Mouse (Mus musculus) heart, embryonic 13.5 days (tissue): Measurements from ENCODE around the gene Gm12394. TPM values are rescaled to one million over a fixed set of nuclear protein-coding genes. Genes with fewer than 3 reads are reported as not detected.
"Not testable (repeated sequence)": the region's sequence is repeated elsewhere in the genome, so short reads cannot be mapped to it uniquely, and the experiment has no call there.

Source experiments
- ATAC-seq: fragments of 200-750 bp; cut with Nextera tagmentation; 2 replicates; pipeline ENCODE4 v1.8.0; 2017; ENCODE audit warnings: moderate TSS enrichment; ENCODE audit not compliant: insufficient number of reproducible peaks, low FRiP score, low TSS enrichment; ENCODE audit errors: extremely low read depth
- H3K27ac ChIP-seq: fragments of 300-500 bp; sonication (generic); replicated peaks from 2 replicates; pipeline ENCODE4 v1.5.1; 2015; ENCODE audit warnings: moderate library complexity, mild to moderate bottlenecking, inconsistent platforms
- H3K27me3 ChIP-seq: fragments of 300-500 bp; sonication (generic); replicated peaks from 2 replicates; pipeline ENCODE4 v1.6.1; 2015; ENCODE audit warnings: mild to moderate bottlenecking, inconsistent platforms
- H3K36me3 ChIP-seq: fragments of 300-500 bp; sonication (generic); 2 replicates; pipeline ENCODE4 v1.6.1; 2015; ENCODE audit warnings: mild to moderate bottlenecking, inconsistent platforms
- H3K4me1 ChIP-seq: fragments of 300-500 bp; sonication (generic); 2 replicates; pipeline ENCODE4 v1.6.1; 2015; ENCODE audit warnings: inconsistent platforms
- H3K4me2 ChIP-seq: fragments of 300-500 bp; sonication (generic); 2 replicates; pipeline ENCODE4 v1.6.1; 2015; ENCODE audit warnings: inconsistent platforms, mild to moderate bottlenecking, moderate library complexity
- H3K4me3 ChIP-seq: fragments of 300-500 bp; sonication (generic); 2 replicates; pipeline ENCODE4 v1.5.1; 2015; ENCODE audit warnings: moderate library complexity, mild to moderate bottlenecking, inconsistent platforms
- H3K9ac ChIP-seq: fragments of 300-500 bp; sonication (generic); 2 replicates; pipeline ENCODE4 v1.6.1; 2015; ENCODE audit warnings: inconsistent platforms, mild to moderate bottlenecking, moderate library complexity
- H3K9me3 ChIP-seq: fragments of 300-500 bp; sonication (generic); 2 replicates; pipeline ENCODE4 v1.6.1; 2016; ENCODE audit warnings: inconsistent platforms
- WGBS: fragments of 180-500 bp; shearing (Covaris S2); methylation state at CpG from one replicate; pipeline ENCODE4 v1.1.7; 2015; ENCODE audit warnings: mixed read lengths; 5-methylcytosine and 5-hydroxymethylcytosine counted together
- polyA plus RNA-seq: library from polyadenylated mRNA; unstranded; fragments of >200 nt; fragmentation: Nextera tagmentation; extraction: Ambion mirVana; gene quantifications from 2 replicates; pipeline ENCODE4 v1.2.1, GENCODE M21; 2015

Gm12394 gene
- polyA plus RNA-seq, 1 experiment from 2014 or later, result 0.13 TPM

DNA sequence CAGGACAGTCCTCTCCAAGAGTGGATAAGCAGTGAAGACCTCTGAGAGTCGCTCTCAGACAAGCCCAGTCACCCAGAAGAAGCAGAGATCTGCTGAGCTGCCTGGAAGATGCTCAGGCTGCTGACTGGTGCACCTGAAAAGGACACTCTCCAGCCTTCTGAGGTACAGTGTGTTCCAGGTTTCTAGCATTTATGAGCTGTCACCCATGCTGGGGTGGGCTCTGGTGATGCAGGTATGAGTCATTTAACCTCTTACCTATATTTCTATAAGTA is 24.0 kb upstream of the Gm12394 start:
- peaks cover 7% of the 10 kb centered on the region; the same call in 1 of the 2 replicates for H3K4me1 ChIP-seq
- no peaks in the 10 kb centered on the region for H3K36me3 ChIP-seq
- H3K4me2 ChIP-seq, result peak overlapping the region; percentile 18; the same call in 1 of the 2 replicates
- 48% methylated on average over 1 of the region's 1 CpGs for WGBS
- peaks cover 6% of the 10 kb centered on the region; the same call in 1 of the 2 replicates for H3K27me3 ChIP-seq
- no peak for ATAC-seq
- H3K4me3 ChIP-seq, result 0 out of 2 replicates have a peak overlapping the region, but pooled peaks have one; percentile 3
- H3K27ac ChIP-seq, result no peak overlapping the region
- no peak overlapping the region for H3K9ac ChIP-seq
- H3K9me3 ChIP-seq, result no peaks in the 10 kb centered on the region

DNA sequence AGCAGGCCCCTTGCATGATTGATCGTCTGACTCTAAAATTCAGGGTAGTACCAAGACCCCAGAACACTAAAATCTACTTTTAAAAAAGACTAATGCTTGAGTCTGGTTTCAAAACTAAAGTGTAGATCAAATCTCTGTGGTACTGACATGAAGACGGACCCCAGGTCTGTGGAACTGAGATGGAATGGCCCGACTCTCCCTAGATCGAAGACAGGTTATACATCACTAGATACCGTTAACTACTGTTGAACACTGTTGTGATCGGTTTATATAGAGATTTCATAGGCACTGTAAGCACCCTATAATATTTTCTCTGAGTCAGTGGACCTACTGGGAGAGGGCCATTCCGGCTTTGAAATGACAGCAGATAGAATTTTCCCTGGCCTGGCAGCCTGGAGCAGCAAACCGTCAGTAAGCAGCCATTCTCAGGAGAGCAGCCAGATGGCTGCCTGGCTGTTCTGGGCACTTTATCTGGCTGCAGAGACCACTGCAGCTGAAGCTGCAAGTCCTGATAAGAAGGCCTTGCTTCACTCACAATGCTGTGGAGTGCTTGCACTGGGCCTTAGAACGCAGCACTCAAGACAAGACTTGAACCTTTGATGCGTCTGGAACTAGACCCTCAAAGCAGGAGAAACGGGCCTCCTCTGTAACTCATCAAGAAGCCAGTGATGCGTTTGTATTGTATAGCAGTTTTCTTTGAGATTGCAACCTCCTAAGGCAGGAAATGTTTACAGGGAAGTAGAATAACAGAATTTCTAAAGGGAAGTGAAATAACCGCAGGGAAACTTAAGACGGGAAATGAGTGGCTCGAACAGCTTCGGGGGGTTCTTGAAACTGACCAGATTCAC is 23.5 kb upstream of the Gm12394 start:
- Histone ChIP-seq H3K4me1 (peaks cover 7% of the 10 kb centered on the region; the same call in 1 of the 2 replicates), H3K9me3 (no peaks in the 10 kb centered on the region), H3K4me3 (0 out of 2 replicates have a peak overlapping the region, but pooled peaks have one; percentile 3), H3K4me2 (peak overlapping the region; percentile 18), H3K27me3 (peaks cover 9% of the 10 kb centered on the region; the same call in 1 of the 2 replicates), H3K9ac (peak overlapping the region; percentile 21; the same call in 1 of the 2 replicates), H3K36me3 (no peaks in the 10 kb centered on the region), H3K27ac (0 out of 2 replicates have a peak overlapping the region, but pooled peaks have one; percentile 36)
- WGBS, result 47% methylated on average over 16 of the region's 16 CpGs
- ATAC-seq, result no peak; the same call in 1 of the 2 replicates

DNA sequence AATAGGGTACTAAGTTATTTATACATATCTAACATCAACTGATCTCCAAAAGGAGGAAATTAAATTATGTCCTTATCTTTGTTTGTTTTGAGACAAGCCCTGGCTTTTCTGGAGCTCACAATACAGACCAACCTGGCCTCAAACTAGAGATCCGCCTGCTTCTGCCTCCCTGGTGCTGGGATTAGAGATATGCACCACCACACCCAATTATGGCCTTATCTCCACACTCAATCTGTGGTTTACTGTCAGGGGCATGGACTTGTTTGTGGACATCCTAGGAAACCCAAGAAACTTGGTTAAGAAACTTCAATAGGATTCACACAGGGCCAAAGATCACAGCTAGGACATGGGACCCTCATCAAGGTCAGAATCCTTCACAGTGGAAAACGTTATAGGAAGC is 21.1 kb upstream of the Gm12394 start:
- WGBS, result 69% methylated on average over 2 of the region's 2 CpGs
- Histone ChIP-seq H3K36me3 (no peaks in the 10 kb centered on the region), H3K9me3 (no peaks in the 10 kb centered on the region), H3K4me1 (peaks cover 7% of the 10 kb centered on the region; the same call in 1 of the 2 replicates), H3K4me2 (no peak overlapping the region), H3K4me3 (no peak overlapping the region), H3K9ac (no peak overlapping the region), H3K27me3 (peaks cover 14% of the 10 kb centered on the region; the same call in 1 of the 2 replicates), H3K27ac (no peak overlapping the region)
- ATAC-seq, result no peak

DNA sequence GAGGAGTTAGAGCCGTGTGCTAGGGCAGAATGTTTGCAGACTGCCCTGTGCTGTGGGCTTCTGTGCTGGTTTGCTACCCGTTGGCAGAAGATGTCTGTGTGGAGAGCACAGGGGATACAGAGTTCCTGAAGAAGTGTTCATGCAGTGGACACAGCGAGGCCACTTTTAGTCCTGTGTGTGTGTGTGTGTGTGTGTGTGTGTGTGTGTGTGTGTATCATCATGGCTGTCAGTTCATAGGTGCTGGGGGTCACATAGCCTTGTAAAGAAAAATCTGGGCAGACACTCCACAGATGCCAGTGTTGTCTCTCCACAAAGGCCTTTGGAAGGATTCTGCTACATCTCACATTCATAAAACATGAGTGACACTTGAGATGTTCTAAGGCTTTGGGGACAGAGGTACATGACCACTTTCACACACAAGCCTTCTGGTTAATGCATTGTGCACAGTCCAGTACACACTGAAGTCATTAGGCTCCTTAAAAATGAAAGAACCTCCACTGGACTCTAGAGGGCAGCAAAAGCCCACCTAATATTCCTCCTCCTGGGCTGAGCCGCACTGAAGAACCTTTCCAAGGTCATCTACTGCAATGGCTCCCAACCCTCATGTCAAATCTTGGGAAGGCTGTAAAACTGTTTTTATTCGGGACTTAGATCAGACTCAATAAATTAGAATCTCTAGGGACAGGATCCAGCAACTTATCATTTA is 20.2 kb upstream of the Gm12394 start:
- WGBS, result 26% methylated on average over 5 of the region's 5 CpGs

DNA sequence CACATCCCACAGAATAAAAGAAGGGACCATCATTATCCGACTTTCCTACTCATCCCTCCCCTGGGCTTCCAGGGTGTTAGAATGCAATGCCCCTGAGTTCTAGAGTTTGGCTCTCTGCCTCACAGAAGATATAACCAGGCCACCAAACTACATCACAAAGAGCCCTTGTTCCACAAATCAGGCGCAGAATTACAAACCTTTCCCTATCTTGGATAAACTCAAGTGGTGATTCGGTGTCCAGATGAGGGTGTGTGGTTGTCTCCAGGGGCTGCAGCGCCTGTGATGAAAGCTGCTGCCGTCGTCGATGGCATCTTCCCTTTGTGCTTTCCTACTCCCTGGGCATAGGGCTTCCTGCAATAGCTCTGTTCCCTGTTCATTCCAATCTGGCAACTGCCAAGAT is 17.6 kb upstream of the Gm12394 start, which contains the start of gene Fam205c:
Fam205c (minus strand) TSS at position 101 of the 400 bp plus-strand sequence.
- Histone ChIP-seq H3K9ac (no peak within 1 kb of the TSS), H3K4me2 (no peak within 1 kb of the TSS), H3K4me3 (no peak within 1 kb of the TSS), H3K9me3 (no peaks in the 10 kb centered on the region), H3K4me1 (no peaks in the 10 kb centered on the region), H3K27me3 (peaks cover 25% of the 10 kb centered on the region; the same call in 1 of the 2 replicates), H3K27ac (no peak within 1 kb of the TSS), H3K36me3 (no peaks in the 10 kb centered on the region)
- 69% methylated on average over 7 of the region's 7 CpGs for WGBS
- no peak for ATAC-seq

More for the DNA sequence above, 20.2 kb upstream of the Gm12394 start:
- no peak for ATAC-seq
- H3K4me2 ChIP-seq, result no peak overlapping the region
- no peak overlapping the region for H3K9ac ChIP-seq
- peaks cover 19% of the 10 kb centered on the region; the same call in 1 of the 2 replicates for H3K27me3 ChIP-seq
- no peaks in the 10 kb centered on the region for H3K9me3 ChIP-seq
- H3K4me3 ChIP-seq, result no peak overlapping the region
- H3K4me1 ChIP-seq, result peaks cover 7% of the 10 kb centered on the region; the same call in 1 of the 2 replicates
- H3K36me3 ChIP-seq, result no peaks in the 10 kb centered on the region
- H3K27ac ChIP-seq, result no peak overlapping the region

DNA sequence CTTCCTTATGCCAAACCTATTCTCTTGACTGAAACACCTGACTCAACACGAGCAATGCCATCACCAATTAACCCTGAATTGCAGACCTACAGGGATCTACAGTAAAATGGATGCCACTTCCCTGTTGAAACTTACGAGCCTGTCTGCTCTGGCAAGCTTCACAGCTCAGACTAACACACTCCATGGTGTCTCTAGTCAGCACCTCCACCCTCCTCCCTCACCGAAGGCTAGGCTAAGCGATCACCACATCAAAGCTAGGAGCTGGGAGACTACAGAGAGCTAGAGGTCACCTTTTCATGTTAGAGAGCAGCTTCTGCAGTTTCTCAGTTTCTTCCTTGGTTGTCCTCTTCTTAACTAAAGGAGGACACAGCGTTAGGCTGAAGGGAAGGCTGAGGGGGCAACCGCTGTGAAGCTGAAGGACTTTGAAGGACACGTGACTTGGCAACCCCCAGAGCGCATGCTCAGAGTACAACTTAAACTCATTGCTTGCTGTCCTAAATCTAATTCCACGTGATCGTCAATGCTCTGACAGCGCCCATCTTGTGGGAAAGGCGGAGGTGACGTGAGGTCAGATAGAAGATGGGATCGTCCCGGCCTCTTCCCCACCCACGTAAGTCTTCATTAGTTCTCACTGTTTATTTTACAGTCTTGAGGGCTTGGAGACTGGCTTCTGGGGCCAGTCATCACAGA is 16.3 kb upstream of the Gm12394 start:
- Histone ChIP-seq H3K4me1 (no peaks in the 10 kb centered on the region), H3K36me3 (no peaks in the 10 kb centered on the region), H3K4me2 (no peak overlapping the region), H3K4me3 (no peak overlapping the region), H3K9me3 (no peaks in the 10 kb centered on the region), H3K27ac (no peak overlapping the region), H3K27me3 (peaks cover 32% of the 10 kb centered on the region), H3K9ac (no peak overlapping the region)
- WGBS, result 69% methylated on average over 16 of the region's 16 CpGs
- no peak for ATAC-seq

DNA sequence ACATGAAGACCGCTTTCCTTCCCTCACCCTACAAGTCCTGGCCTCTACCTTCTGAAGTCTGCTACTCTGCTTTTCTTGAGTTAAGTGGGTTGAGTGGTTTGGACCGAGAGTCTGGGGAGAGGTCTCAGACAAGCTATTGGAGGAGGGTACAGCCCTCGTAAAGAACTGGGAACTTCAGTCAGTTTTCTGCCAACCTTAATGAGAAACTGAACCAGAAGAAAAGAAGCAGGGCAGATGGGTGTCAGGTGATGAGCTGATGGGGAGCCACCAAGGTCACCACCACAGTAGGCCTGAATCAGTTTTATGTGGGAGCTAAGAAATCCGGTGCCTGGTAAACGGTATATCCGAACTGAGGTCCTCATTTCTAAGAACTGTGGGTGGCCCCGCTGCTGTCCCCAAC is 15.6 kb upstream of the Gm12394 start:
- 90% methylated on average over 7 of the region's 7 CpGs for WGBS
- no peak for ATAC-seq
- Histone ChIP-seq H3K4me2 (no peak overlapping the region), H3K27ac (no peak overlapping the region), H3K4me3 (no peak overlapping the region), H3K4me1 (no peaks in the 10 kb centered on the region), H3K9me3 (no peaks in the 10 kb centered on the region), H3K27me3 (peaks cover 32% of the 10 kb centered on the region), H3K36me3 (no peaks in the 10 kb centered on the region), H3K9ac (no peak overlapping the region)

DNA sequence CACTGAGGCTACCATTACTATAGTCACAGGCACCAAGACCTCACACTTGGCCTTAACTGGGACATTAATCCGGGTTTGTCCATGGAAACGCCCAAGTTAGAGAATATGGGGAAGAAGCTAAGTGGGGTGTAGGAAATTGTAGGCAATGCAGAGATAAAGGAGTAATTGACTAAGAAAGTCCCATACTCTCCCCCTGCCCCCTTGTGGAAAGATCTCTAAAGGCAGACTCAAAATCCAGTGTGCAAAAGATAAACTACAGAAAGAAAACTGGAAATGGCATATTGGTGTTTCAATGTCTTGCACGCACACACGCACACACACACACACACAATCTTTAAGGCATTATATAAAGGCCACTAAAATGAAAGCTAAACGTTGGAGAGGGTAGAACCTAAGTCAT is 14.2 kb upstream of the Gm12394 start:
- Histone ChIP-seq H3K9ac (no peak overlapping the region), H3K9me3 (no peaks in the 10 kb centered on the region), H3K4me2 (no peak overlapping the region), H3K27me3 (peaks cover 27% of the 10 kb centered on the region), H3K4me1 (no peaks in the 10 kb centered on the region), H3K4me3 (no peak overlapping the region), H3K36me3 (no peaks in the 10 kb centered on the region), H3K27ac (no peak overlapping the region)
- no peak for ATAC-seq
- 71% methylated on average over 5 of the region's 5 CpGs for WGBS

DNA sequence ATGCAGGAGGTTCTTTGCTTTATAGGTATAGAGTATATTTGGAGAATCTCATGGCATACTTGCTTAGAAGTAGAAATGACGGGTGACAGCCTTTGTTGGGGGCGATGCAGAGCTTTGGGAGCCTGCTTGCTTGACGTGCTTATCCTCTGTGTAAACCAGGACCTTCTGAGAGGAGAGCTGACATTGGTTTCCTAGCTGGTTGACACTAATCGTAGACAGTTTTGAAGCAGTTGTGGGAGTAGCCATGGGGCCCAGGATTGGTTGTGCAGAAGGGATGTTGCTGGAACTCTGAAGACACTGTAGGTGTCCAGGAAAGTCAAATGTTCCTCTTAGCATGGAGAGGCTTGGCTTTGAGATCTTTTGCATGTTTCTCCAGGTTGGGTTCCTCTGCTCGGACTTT is 11.6 kb upstream of the Gm12394 start:
- no peaks in the 10 kb centered on the region for H3K4me1 ChIP-seq
- no peak overlapping the region for H3K4me2 ChIP-seq
- H3K9me3 ChIP-seq, result no peaks in the 10 kb centered on the region
- peaks cover 23% of the 10 kb centered on the region for H3K27me3 ChIP-seq
- no peak overlapping the region for H3K9ac ChIP-seq
- no peak for ATAC-seq
- WGBS, result 82% methylated on average over 5 of the region's 5 CpGs
- H3K36me3 ChIP-seq, result no peaks in the 10 kb centered on the region
- H3K4me3 ChIP-seq, result no peak overlapping the region
- no peak overlapping the region for H3K27ac ChIP-seq

DNA sequence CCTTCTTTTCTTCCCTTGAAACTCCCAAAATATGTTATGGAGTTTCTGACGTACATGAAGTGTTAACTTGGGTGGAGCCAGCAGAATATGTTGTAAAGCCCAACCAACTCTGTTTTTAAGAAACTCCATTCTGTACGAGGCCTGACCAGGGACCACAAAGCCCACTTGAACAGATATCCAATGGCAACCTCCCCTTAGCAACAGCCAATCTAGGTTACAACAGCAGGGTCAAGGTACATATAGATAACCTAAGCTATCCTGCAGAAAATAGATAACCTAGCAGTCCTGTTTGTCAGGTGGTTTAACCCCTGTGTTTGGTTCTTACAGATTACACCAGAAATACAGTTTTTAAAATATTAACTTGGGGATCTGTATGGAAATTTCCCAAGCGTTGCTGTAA is 10.8 kb upstream of the Gm12394 start:
- no peak overlapping the region for H3K4me3 ChIP-seq
- H3K9ac ChIP-seq, result no peak overlapping the region
- peaks cover 17% of the 10 kb centered on the region for H3K27me3 ChIP-seq
- WGBS, result 50% methylated on average over 3 of the region's 3 CpGs
- H3K36me3 ChIP-seq, result no peaks in the 10 kb centered on the region
- H3K27ac ChIP-seq, result no peak overlapping the region
- no peak for ATAC-seq
- H3K4me2 ChIP-seq, result no peak overlapping the region
- H3K9me3 ChIP-seq, result no peaks in the 10 kb centered on the region
- no peaks in the 10 kb centered on the region for H3K4me1 ChIP-seq

DNA sequence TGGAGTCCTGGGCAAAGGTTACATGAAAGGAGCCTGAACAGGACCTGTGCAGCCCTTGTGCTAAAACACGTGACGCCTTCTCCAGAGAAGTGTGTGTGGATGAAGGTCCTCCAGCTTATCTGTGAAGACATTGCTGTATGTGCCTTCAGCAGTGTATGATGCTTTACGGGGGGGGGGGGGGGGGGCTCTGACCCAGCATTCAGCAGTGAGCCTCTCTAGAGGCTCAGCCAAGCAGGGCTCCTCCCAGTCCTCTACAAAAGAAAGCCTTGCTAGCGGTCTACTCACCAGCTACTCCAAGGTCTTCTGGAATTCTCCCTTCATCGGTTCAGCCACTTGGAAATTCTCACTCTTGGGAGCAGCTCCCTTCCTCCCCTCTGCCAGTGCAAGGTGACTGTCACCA is 6.9 kb upstream of the Gm12394 start:
- WGBS, result 79% methylated on average over 5 of the region's 5 CpGs
- not testable (repeated sequence) for H3K9me3 ChIP-seq

More for the DNA sequence above, 6.9 kb upstream of the Gm12394 start:
- not testable (repeated sequence) for H3K4me2 ChIP-seq, H3K4me3 ChIP-seq, H3K27ac ChIP-seq, H3K9ac ChIP-seq, H3K4me1 ChIP-seq, H3K36me3 ChIP-seq, H3K27me3 ChIP-seq, ATAC-seq
